Mouse (Mus musculus) lung, adult 18-20 months (tissue): ENCODE results near the gene Fzr1.

Source experiments
- DNase-seq, 2 experiments: peaks; one replicate each; pipeline ENCODE4 v3.0.0; 2022; ENCODE audit warnings: mixed read lengths in 2 of 2

Fzr1 gene

DNA sequence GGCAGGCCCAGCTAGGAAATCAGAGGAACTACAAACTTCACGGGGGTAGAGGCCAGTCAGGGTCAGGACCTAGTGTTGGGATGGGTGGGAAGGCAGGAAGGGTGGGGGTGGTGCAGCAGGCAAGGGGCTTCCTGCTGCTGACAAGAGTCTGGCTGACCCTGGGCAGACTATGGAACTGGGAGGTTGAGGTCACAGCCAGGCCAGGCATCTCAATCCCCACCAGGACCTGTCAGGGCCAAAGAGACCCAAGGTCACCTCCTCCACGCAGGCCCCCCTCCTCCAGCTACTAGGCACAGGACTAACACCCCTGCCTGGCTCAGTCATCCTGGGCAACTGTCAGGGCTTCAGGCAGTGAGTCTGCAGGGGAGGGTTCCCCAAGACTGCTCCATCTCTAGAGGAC, 50.4 kb downstream of the Fzr1 start:
- DNase-seq = peak in 1 of 2 experiments; percentile 47

- peak in 1 of 2 experiments; percentile 50 for DNase-seq
These were observed 51.5 kb downstream of the Fzr1 start for GRCm38 (mm10) chr10:81326858-81327257.

DNA sequence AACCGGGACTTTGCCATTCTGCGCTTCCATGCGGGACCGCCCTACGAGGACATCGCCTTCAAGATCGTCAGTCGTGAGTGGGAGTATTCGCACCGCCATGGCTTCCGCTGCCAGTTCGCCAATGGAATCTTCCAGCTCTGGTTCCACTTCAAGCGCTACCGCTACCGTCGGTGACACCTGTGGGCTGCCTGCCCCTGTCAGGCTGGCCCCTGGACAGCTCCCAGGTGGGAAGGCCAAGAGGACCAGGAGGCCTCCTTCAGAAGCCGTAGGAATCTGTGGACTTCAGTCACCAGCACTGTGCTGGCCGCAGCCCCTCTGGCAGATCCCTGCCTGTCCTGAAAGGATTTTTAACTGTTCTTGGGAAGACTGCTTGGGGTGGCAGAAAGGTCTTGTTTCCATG, 52.5 kb downstream of the Fzr1 start:
- DNase-seq = no peak

DNA sequence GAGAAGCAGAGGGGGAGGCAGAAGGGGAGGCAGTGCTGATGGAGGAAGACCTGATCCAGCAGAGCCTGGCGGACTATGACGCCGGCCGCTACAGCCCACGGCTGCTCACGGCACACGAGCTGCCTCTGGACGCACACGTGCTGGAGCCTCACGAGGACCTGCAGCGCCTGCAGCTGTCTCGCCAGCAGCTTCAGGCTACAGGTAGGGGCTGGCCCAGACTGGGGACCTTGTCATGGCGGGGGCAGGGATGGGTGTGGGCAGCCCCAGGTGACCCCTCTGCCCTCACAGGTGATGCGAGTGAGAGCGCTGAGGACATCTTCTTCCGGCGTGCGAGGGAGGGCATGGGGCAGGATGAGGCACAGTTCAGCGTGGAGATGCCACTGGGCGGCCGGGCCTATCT, 53.1 kb downstream of the Fzr1 start:
- DNase-seq = no peak

- DNase-seq = no peak
These were observed 54.4 kb downstream of the Fzr1 start for GRCm38 (mm10) chr10:81323791-81324530.

DNA sequence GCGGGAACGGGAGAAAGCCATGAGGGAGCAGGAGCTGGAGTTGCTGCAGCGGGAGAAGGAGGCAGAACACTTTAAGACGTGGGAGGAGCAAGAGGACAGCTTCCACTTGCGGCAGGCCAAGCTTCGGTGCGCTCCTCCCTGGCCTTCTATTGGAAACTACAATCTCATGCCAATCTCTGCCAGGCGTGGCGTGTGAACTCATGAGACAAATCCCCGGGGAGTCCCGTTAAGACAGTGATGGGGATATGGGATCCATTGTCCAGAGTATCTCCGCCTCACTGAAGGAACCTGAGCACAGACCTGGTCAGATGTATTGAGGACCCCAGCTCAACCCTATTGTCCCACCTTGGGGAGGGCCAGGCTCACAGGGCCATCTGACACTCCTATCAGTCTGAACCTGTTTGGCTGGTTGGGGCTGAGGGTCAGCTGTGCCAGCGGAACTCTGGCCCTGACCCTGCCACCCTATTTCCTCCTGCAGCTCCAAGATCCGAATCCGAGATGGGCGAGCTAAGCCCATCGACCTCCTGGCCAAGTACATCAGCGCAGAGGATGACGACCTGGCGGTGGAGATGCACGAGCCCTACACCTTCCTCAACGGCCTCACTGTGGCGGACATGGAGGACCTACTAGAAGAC, 55.1 kb downstream of the Fzr1 start:
- DNase-seq = no peak

- no peak for DNase-seq
These were observed 55.9 kb downstream of the Fzr1 start for GRCm38 (mm10) chr10:81322444-81322843.

GRCm38 (mm10) chr10:81321436-81321835, 56.9 kb downstream of the Fzr1 start:
- no peak for DNase-seq

GRCm38 (mm10) chr10:81320550-81321347, 57.6 kb downstream of the Fzr1 start, which contains the start of gene Cactin:
TSS of gene Cactin (plus strand) at chr10:81321103.
- DNase-seq = peak; percentile 100

- DNase-seq = no peak
These were observed 58.4 kb downstream of the Fzr1 start for GRCm38 (mm10) chr10:81319741-81320549.

- DNase-seq = no peak
These were observed 59.0 kb downstream of the Fzr1 start for GRCm38 (mm10) chr10:81319330-81319699.

GRCm38 (mm10) chr10:81318589-81319329, 59.6 kb downstream of the Fzr1 start:
- peak; percentile 50 to 56 for DNase-seq

DNA sequence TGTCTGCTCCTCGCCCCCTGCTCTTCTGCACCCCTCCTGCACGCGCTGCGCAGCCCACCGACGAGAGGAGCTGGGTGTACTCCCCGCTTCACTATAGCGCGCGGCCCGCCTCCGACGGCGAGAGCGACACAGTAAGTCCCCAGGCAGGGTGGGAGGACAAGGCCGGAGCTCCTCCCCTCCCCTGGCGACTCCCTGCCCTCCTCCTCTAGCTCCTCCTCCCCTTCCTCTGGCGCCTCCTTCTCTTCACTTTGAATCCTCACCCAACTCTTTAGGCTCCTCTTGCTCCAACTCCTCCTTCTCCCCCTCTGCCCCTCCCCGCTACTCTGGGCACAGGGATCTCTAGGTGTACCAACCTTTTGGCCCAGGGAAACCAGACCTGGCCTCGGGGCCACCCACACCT, 61.0 kb downstream of the Fzr1 start:
- DNase-seq = peak; percentile 86 to 90

- no peak for DNase-seq
These were observed 61.8 kb downstream of the Fzr1 start for GRCm38 (mm10) chr10:81316338-81317060.
